ENCODE assay signal across 14 mouse cellular contexts in the genomic region with DNA sequence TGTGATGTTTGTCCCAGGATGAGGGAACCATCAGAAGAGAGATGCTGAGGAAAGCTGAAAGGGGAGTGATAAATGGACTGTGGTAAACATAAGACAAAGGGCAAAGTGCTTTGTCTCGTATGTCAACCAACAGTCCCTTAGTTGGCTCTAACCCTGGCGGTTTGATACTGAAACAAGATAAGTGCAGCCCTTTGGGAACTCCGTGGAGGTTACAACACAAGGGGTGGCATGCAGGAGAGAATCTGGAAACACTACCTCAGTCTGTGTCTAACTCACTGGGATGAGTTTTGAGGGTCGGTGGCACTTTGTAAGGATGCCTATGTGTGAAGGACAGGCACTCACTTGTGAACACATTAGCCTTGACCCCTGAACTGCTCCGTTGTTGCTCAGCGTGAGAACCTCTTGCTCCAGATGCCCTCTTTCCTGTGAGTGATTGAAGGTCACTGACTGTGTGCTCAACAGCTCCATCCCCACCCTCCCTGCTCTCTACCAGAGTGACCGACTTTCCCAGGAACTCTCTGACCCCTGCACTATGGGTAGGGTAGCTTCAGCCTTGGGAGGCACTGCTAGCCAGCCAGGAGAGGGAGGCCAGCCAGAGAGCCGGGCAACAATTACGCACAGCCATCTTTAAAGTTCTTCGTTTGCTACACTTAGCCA.
A peak's percentile ranks its signal among the peaks of the same experiment; 100 is the strongest.
DNase-seq lines count a peak whose midpoint lies in the region; ATAC-seq and TF ChIP-seq lines count a peak whose summit lies in the region.
"Had no signal": no experiment of that assay in that cellular context is flagged by ENCODE, and none has a peak within 500 bp of the region (broad histone marks: within the 10 kb centered on the region; RNA-seq: fewer than 3 reads in every experiment).

No protein-coding gene starts in this region.

- peak overlapping the region; percentile 9; the same call in 1 of the 2 replicates for H3K4me2 ChIP-seq in liver, postnatal 0 days (ENCODE audit: low read depth, low read length)

- no peak; the same call in 1 of the 2 replicates for TF ChIP-seq CTCF in kidney, adult 2 months (conservative IDR thresholded peaks at IDR 0.05; ENCODE audit: insufficient read depth, insufficient read length, low read depth, low read length)
- no peak for TF ChIP-seq CTCF in liver, postnatal 0 days (IDR thresholded peaks at IDR 0.05; ENCODE audit: low read depth)

- no peaks in the 10 kb centered on the region; the same call in 1 of the 2 replicates for H3K4me1 ChIP-seq in kidney, adult 2 months (ENCODE audit: control insufficient read depth, insufficient read depth, low read length)
- H3K4me1 ChIP-seq in liver, postnatal 0 days (ENCODE audit: insufficient read depth), result peaks cover 19% of the 10 kb centered on the region

- no peak overlapping the region for H3K4me3 ChIP-seq in kidney, adult 2 months (ENCODE audit: insufficient read depth, low read depth, low read length)
- no peak overlapping the region for H3K4me3 ChIP-seq in liver, postnatal 0 days (ENCODE audit: low read depth, low read length)

- H3K9ac ChIP-seq in liver, postnatal 0 days (replicated peaks), result no peak overlapping the region

- 23% methylated on average over 10 of the region's 10 CpGs for WGBS in kidney, adult 2 months
- 45% methylated on average over 10 of the region's 10 CpGs for WGBS in liver, postnatal 0 days (ENCODE audit: insufficient replicate concordance)

- H3K9me3 ChIP-seq in liver, postnatal 0 days (ENCODE audit: low read length), result peaks cover 1% of the 10 kb centered on the region

- peak; percentile 18 for DNase-seq in kidney, adult 18-20 months
- no peak for DNase-seq in kidney, postnatal 10 days
- DNase-seq in adrenal gland, postnatal 36 days, result peak; percentile 16 to 26
- peak; percentile 54 for DNase-seq in kidney, adult 2 months
- DNase-seq in liver, postnatal 0 days, result peak; percentile 47
- DNase-seq in thymus, postnatal 0 days (ENCODE audit: low spot score), result no peak
- DNase-seq in thymus, postnatal 4 days, result no peak
- DNase-seq: cerebellum, postnatal 10 days; heart, postnatal 10 days; midbrain, embryonic 14.5 days; right cerebral cortex, adult 18-20 months; thymus, adult 18-20 months had no signal

- no peak for TF ChIP-seq EP300 in liver, postnatal 0 days (IDR thresholded peaks at IDR 0.05; ENCODE audit: low read depth)

- no peak for TF ChIP-seq POLR2A in kidney, adult 2 months (IDR thresholded peaks at IDR 0.05; ENCODE audit: low read depth, low read length)

- ATAC-seq in liver, postnatal 0 days, result peak; percentile 94
- ATAC-seq in erythroblast, adult 5-6 weeks (replicated peaks; ENCODE audit: low FRiP score, poor library complexity, severe bottlenecking), result no peak

- H3K27me3 ChIP-seq in kidney, adult 2 months (replicated peaks; ENCODE audit: control insufficient read depth, insufficient read depth, low read length), result no peaks in the 10 kb centered on the region
- H3K27me3 ChIP-seq in liver, postnatal 0 days (ENCODE audit: insufficient read depth, low read length), result no peaks in the 10 kb centered on the region
- H3K27me3 ChIP-seq: CH12.LX had no signal

- H3K36me3 ChIP-seq in kidney, adult 2 months (ENCODE audit: control insufficient read depth, insufficient read depth, low read length), result no peaks in the 10 kb centered on the region
- no peaks in the 10 kb centered on the region for H3K36me3 ChIP-seq in liver, postnatal 0 days (replicated peaks; ENCODE audit: insufficient read depth, low read length)

- H3K27ac ChIP-seq in kidney, adult 2 months (ENCODE audit: insufficient read depth, low read depth, low read length), result no peak overlapping the region
- H3K27ac ChIP-seq in liver, postnatal 0 days (ENCODE audit: low read depth), result peak overlapping the region; percentile 84

Comparison
In these comparisons a context has a peak if more than half of its experiments do, and no peak if none do; other contexts are left out.
1. DNase-seq: peak in kidney, adult 18-20 months (single experiment), adrenal gland, postnatal 36 days (2 of 2), kidney, adult 2 months (single experiment) and liver, postnatal 0 days (single experiment); none in kidney, postnatal 10 days (single experiment), thymus, postnatal 0 days (single experiment) and thymus, postnatal 4 days (single experiment).